Mouse (Mus musculus) thymus, postnatal 36 days (tissue): ENCODE results near the gene Fkbp15.
A peak's percentile ranks its signal among the peaks of the same experiment; 100 is the strongest.
"Not testable (repeated sequence)": the region's sequence is repeated elsewhere in the genome, so short reads cannot be mapped to it uniquely, and the experiment has no call there.

Source experiments
- DNase-seq, 2 experiments: peaks; one replicate each; pipeline ENCODE4 v3.0.0; 2022; ENCODE audit warnings: mixed read lengths in 2 of 2

Fkbp15 gene

GRCm38 (mm10) chr4:62276642-62277041, 83.7 kb downstream of the Fkbp15 start:
- DNase-seq, result no peak

- DNase-seq, result no peak
Observed at GRCm38 (mm10) chr4:62274841-62275536, 85.4 kb downstream of the Fkbp15 start.

GRCm38 (mm10) chr4:62273916-62274315, 86.4 kb downstream of the Fkbp15 start:
- DNase-seq, result no peak

- DNase-seq, result no peak
Observed at GRCm38 (mm10) chr4:62272696-62273095, 87.7 kb downstream of the Fkbp15 start.

- no peak for DNase-seq
Observed at GRCm38 (mm10) chr4:62267101-62267500, 93.2 kb downstream of the Fkbp15 start.

- not testable (repeated sequence) for DNase-seq
Observed at GRCm38 (mm10) chr4:62266016-62266415, 94.3 kb downstream of the Fkbp15 start.

- DNase-seq, result no peak
Observed at GRCm38 (mm10) chr4:62265154-62265836, 95.1 kb downstream of the Fkbp15 start.

GRCm38 (mm10) chr4:62263133-62263844, 97.1 kb downstream of the Fkbp15 start:
- no peak for DNase-seq

GRCm38 (mm10) chr4:62262276-62262675, 98.1 kb downstream of the Fkbp15 start, which contains the start of gene Slc31a2:
Gene Slc31a2 (plus strand): TSS chr4:62262562.
- DNase-seq, result no peak

- peak; percentile 13 to 21 for DNase-seq
Observed at GRCm38 (mm10) chr4:62256931-62257330, 103.4 kb downstream of the Fkbp15 start.

GRCm38 (mm10) chr4:62254551-62254950, 105.8 kb downstream of the Fkbp15 start:
- no peak for DNase-seq

- no peak for DNase-seq
Observed at GRCm38 (mm10) chr4:62251776-62252175, 108.6 kb downstream of the Fkbp15 start.

GRCm38 (mm10) chr4:62250896-62251544, 109.3 kb downstream of the Fkbp15 start:
- DNase-seq, result no peak
